ENCODE assay signal across 13 mouse cellular contexts in the genomic region with DNA sequence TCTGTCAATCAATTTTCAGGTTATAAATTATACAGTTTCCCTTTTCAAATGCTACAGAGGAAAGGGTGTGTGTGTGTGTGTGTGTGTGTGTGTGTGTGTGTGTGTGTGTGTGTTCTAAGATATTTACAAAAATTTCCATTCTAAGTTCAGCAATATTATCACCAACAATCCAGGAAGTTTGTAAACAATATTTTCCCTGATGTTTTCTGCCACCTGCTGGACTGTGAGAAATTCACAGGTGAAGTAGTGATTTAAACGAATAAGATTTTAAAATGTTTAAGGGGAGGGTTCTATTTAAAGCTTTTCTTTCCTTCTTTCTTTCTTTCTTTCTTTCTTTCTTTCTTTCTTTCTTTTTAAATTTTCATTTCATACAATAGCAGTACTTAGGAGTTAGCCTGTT. TPM values are rescaled to one million over a fixed set of nuclear protein-coding genes. Genes with fewer than 3 reads are reported as not detected.
DNase-seq lines count a peak whose midpoint lies in the region; ATAC-seq and TF ChIP-seq lines count a peak whose summit lies in the region.
"Had no signal": no experiment of that assay in that cellular context is flagged by ENCODE, and none has a peak within 500 bp of the region (broad histone marks: within the 10 kb centered on the region; RNA-seq: fewer than 3 reads in every experiment).

No protein-coding gene starts in this region.

- no peak overlapping the region for H3K4me2 ChIP-seq in hindbrain, embryonic 14.5 days (replicated peaks)
- H3K4me2 ChIP-seq in hindbrain, embryonic 13.5 days, result no peak overlapping the region
- H3K4me2 ChIP-seq: forebrain, embryonic 12.5 days; limb, embryonic 15.5 days had no signal

- no peak overlapping the region for H3K4me3 ChIP-seq in hindbrain, embryonic 14.5 days (replicated peaks; ENCODE audit: low read length)
- no peak overlapping the region for H3K4me3 ChIP-seq in hindbrain, embryonic 13.5 days
- H3K4me3 ChIP-seq: forebrain, embryonic 12.5 days; limb, embryonic 15.5 days had no signal

- 56% methylated on average over 1 of the region's 1 CpGs for WGBS in hindbrain, embryonic 14.5 days
- WGBS in hindbrain, embryonic 13.5 days, result 37% methylated on average over 1 of the region's 1 CpGs

- TF ChIP-seq CTCF in brain, embryonic 14.5 days (IDR thresholded peaks at IDR 0.05; ENCODE audit: borderline replicate concordance, extremely low read depth, insufficient read depth, insufficient read length), result 0 out of 2 replicates have a peak, but pooled peaks have one; percentile 10

- no peak overlapping the region for H3K27ac ChIP-seq in hindbrain, embryonic 14.5 days
- no peak overlapping the region for H3K27ac ChIP-seq in hindbrain, embryonic 13.5 days
- H3K27ac ChIP-seq: forebrain, embryonic 12.5 days; limb, embryonic 15.5 days had no signal

- ATAC-seq in hindbrain, embryonic 14.5 days (ENCODE audit: low FRiP score), result no peak
- no peak for ATAC-seq in hindbrain, embryonic 13.5 days (ENCODE audit: low FRiP score)
- ATAC-seq: hindbrain, embryonic 16.5 days; midbrain, embryonic 16.5 days had no signal

- H3K27me3 ChIP-seq in hindbrain, embryonic 14.5 days (ENCODE audit: control insufficient read depth, insufficient read depth, low read length), result no peaks in the 10 kb centered on the region
- no peaks in the 10 kb centered on the region for H3K27me3 ChIP-seq in hindbrain, embryonic 13.5 days
- H3K27me3 ChIP-seq: forebrain, embryonic 12.5 days had no signal

- peak; percentile 65 for DNase-seq in hindbrain, embryonic 14.5 days (ENCODE audit: low spot score)
- peak; percentile 4 for DNase-seq in retina, adult 2 months (ENCODE audit: low read depth, low spot score)
- no peak for DNase-seq in retina, postnatal 1 day
- peak; percentile 26 for DNase-seq in brain, embryonic 14.5 days (ENCODE audit: low read depth)
- DNase-seq in lung, postnatal 14 days, result peak; percentile 46
- no peak for DNase-seq in adrenal gland, postnatal 4 days (ENCODE audit: low spot score in 2 of 2)
- DNase-seq: cerebellum, adult 8-10 months had no signal

- no peak overlapping the region for H3K9ac ChIP-seq in hindbrain, embryonic 14.5 days
- H3K9ac ChIP-seq in hindbrain, embryonic 13.5 days, result no peak overlapping the region
- H3K9ac ChIP-seq: forebrain, embryonic 12.5 days; limb, embryonic 15.5 days had no signal

- no peaks in the 10 kb centered on the region for H3K4me1 ChIP-seq in hindbrain, embryonic 14.5 days (replicated peaks; ENCODE audit: control insufficient read depth, insufficient read depth, low read length)
- H3K4me1 ChIP-seq in hindbrain, embryonic 13.5 days (replicated peaks), result no peaks in the 10 kb centered on the region
- H3K4me1 ChIP-seq: forebrain, embryonic 12.5 days had no signal

- no peaks in the 10 kb centered on the region for H3K36me3 ChIP-seq in hindbrain, embryonic 14.5 days (replicated peaks; ENCODE audit: control insufficient read depth, insufficient read depth)
- no peaks in the 10 kb centered on the region for H3K36me3 ChIP-seq in hindbrain, embryonic 13.5 days
- H3K36me3 ChIP-seq: forebrain, embryonic 12.5 days; limb, embryonic 15.5 days had no signal

- TF ChIP-seq POLR2A in brain, embryonic 14.5 days (IDR thresholded peaks at IDR 0.05; ENCODE audit: borderline replicate concordance, extremely low read depth, insufficient read depth, insufficient read length, poor library complexity, severe bottlenecking), result no peak

- no peaks in the 10 kb centered on the region for H3K9me3 ChIP-seq in hindbrain, embryonic 14.5 days (ENCODE audit: control insufficient read depth, low read length)
- no peaks in the 10 kb centered on the region for H3K9me3 ChIP-seq in hindbrain, embryonic 13.5 days
- H3K9me3 ChIP-seq: forebrain, embryonic 12.5 days; limb, embryonic 15.5 days had no signal

RNA-seq across cellular contexts. Expression of gene Ces1h, which starts 18.5 kb away (rescaled TPM):
- polyA plus RNA-seq in hindbrain, embryonic 14.5 days (2014; fragmentation: Nextera tagmentation; extraction: Ambion mirVana), result not detected in 2 replicates
- not detected in 2 replicates for polyA plus RNA-seq in hindbrain, embryonic 13.5 days (2015; fragmentation: Nextera tagmentation; extraction: Ambion mirVana)
- polyA plus RNA-seq in brain, embryonic 14.5 days (2012; rRNA removed), result not detected in 2 replicates
- not detected for total RNA-seq in adrenal gland, postnatal 4 days (2021)
- polyA plus RNA-seq: forebrain, embryonic 12.5 days; hindbrain, embryonic 16.5 days; limb, embryonic 15.5 days; midbrain, embryonic 16.5 days; small intestine, adult 2 months had no signal

Comparison
In these comparisons a context has a peak if more than half of its experiments do, and no peak if none do; other contexts are left out.
1. DNase-seq: peak in hindbrain, embryonic 14.5 days (single experiment), retina, adult 2 months (single experiment), brain, embryonic 14.5 days (single experiment) and lung, postnatal 14 days (single experiment); none in retina, postnatal 1 day (single experiment) and adrenal gland, postnatal 4 days (0 of 2).